Mouse (Mus musculus) CH12.LX (cell line): ENCODE data around the gene Heatr4.

Experiments
- CTCF ChIP-seq, 2 experiments: IDR thresholded peaks in 1 of 2; conservative IDR thresholded peaks in 1 of 2; 2 replicates each; pipeline ENCODE4 v1.5.1; 2011 to 2012; ENCODE audit warnings: low read depth in 2 of 2, low read length in 2 of 2, improper control_type of control experiment in 1 of 2, inconsistent platforms in 1 of 2, mild to moderate bottlenecking in 1 of 2, moderate library complexity in 1 of 2
- EP300 ChIP-seq: IDR thresholded peaks from 2 replicates; pipeline ENCODE4 v1.6.1; 2011; ENCODE audit warnings: low read length, improper control_type of control experiment
- ETS1 ChIP-seq: conservative IDR thresholded peaks from 2 replicates; pipeline ENCODE4 v1.6.1; 2012; ENCODE audit warnings: low read depth, mild to moderate bottlenecking, inconsistent platforms, low read length, improper control_type of control experiment, moderate library complexity
- JUND ChIP-seq: conservative IDR thresholded peaks from 2 replicates; pipeline ENCODE4 v1.6.1; 2011; ENCODE audit warnings: low read depth, low read length, improper control_type of control experiment
- KAT2A ChIP-seq: IDR thresholded peaks from 2 replicates; pipeline ENCODE4 v1.6.1; 2012; ENCODE audit warnings: low read length, improper control_type of control experiment, inconsistent platforms; ENCODE audit not compliant: insufficient replicate concordance
- MAZ ChIP-seq: IDR thresholded peaks from 2 replicates; pipeline ENCODE4 v1.6.1; 2012; ENCODE audit warnings: low read depth, mild to moderate bottlenecking, inconsistent platforms, low read length, improper control_type of control experiment, moderate library complexity
- MXI1 ChIP-seq: IDR thresholded peaks from 2 replicates; pipeline ENCODE4 v1.6.1; 2011; ENCODE audit warnings: mild to moderate bottlenecking, low read depth, low read length, improper control_type of control experiment
- SMC3 ChIP-seq: IDR thresholded peaks from 2 replicates; pipeline ENCODE4 v1.6.1; 2011; ENCODE audit warnings: low read depth, low read length, improper control_type of control experiment
- TCF12 ChIP-seq: IDR thresholded peaks from 2 replicates; pipeline ENCODE4 v1.6.1; 2014; ENCODE audit warnings: low read depth, mild to moderate bottlenecking, inconsistent platforms, low read length, improper control_type of control experiment
- USF2 ChIP-seq: conservative IDR thresholded peaks from 2 replicates; pipeline ENCODE4 v1.6.1; 2011; ENCODE audit warnings: low read depth, low read length, improper control_type of control experiment

GRCm38 (mm10) chr12:83950840-83951701 lies 33.6 kb downstream of the Heatr4 start:
- no peak for TF ChIP-seq ETS1
- no peak for TF ChIP-seq CTCF (conservative IDR thresholded peaks at IDR 0.05 in 1 of 2, IDR thresholded peaks at IDR 0.05 in 1 of 2; ENCODE audit: low read depth in 2 of 2, low read length in 2 of 2)
- no peak for TF ChIP-seq JUND
- no peak for TF ChIP-seq MAZ
- TF ChIP-seq USF2 = no peak
- no peak for TF ChIP-seq SMC3
- TF ChIP-seq MXI1 = peak; percentile 63
- no peak for TF ChIP-seq EP300
- TF ChIP-seq KAT2A = no peak
- no peak for TF ChIP-seq TCF12
